ENCODE assay signal across 9 mouse cellular contexts in the genomic region with DNA sequence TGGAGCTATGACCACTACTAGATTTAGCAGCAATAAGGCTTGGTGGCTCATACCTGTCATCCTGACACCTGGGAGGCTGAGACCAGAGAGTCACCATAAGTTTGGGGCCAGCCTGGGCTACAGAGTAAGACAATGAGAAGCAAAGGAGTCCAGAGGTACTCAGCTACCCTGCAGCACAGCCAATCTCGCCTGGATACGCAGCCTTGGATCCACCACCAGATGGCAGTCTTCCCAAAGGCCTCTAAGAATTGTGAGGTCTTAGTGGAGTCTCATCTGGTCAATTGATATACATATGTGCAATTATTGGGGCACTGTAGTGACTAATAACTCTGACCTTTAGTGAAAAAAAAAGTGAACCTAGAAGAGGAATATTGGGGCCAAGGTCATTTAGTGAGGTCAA. TPM values are rescaled to one million over a fixed set of nuclear protein-coding genes. Genes with fewer than 3 reads are reported as not detected.
DNase-seq lines count a peak whose midpoint lies in the region; ATAC-seq lines count a peak whose summit lies in the region.
"Had no signal": no experiment of that assay in that cellular context is flagged by ENCODE, and none has a peak within 500 bp of the region (broad histone marks: within the 10 kb centered on the region; RNA-seq: fewer than 3 reads in every experiment).

No protein-coding gene starts in this region.

- intact Hi-C loops in gastrocnemius, postnatal 36 days (cut with DNase I), result loop anchor here (1.0 kb wide), 1 partner anchor 167 kb away; no protein-coding TSS in a partner anchor

- H3K36me3 ChIP-seq in kidney, embryonic 14.5 days (ENCODE audit: control insufficient read depth, insufficient read depth, low read length), result peaks cover 54% of the 10 kb centered on the region
- H3K36me3 ChIP-seq: liver, embryonic 15.5 days had no signal

- no peaks in the 10 kb centered on the region for H3K4me1 ChIP-seq in kidney, embryonic 14.5 days (ENCODE audit: control insufficient read depth, insufficient read depth, low read length)
- H3K4me1 ChIP-seq: liver, embryonic 15.5 days had no signal

- peak; percentile 61; the same call in 1 of the 2 replicates for ATAC-seq in kidney, embryonic 14.5 days (ENCODE audit: low FRiP score, low TSS enrichment)

- no peaks in the 10 kb centered on the region for H3K9me3 ChIP-seq in kidney, embryonic 14.5 days (ENCODE audit: control insufficient read depth, low read length)
- H3K9me3 ChIP-seq: liver, embryonic 15.5 days had no signal

- no peak overlapping the region for H3K4me3 ChIP-seq in kidney, embryonic 14.5 days (ENCODE audit: low read length)
- H3K4me3 ChIP-seq: liver, embryonic 15.5 days had no signal

- no peak overlapping the region for H3K27ac ChIP-seq in kidney, embryonic 14.5 days (ENCODE audit: low read depth, low read length)
- H3K27ac ChIP-seq: liver, embryonic 15.5 days had no signal

- peak; percentile 46 to 57 for DNase-seq in adrenal gland, adult 18-20 months (ENCODE audit: low spot score in 2 of 2)
- DNase-seq in adrenal gland, adult 8-10 months, result no peak
- peak; percentile 76 for DNase-seq in MN1 (ENCODE audit: low spot score)
- peak; percentile 80 to 85 for DNase-seq in cerebellum, postnatal 14 days
- DNase-seq in gastrocnemius, postnatal 36 days, result peak; percentile 37 to 46
- DNase-seq in lung, postnatal 25 days (ENCODE audit: low spot score), result peak; percentile 67
- DNase-seq in right cerebral cortex, postnatal 10 days (ENCODE audit: low spot score in 2 of 2), result peak; percentile 64 to 66

- no peaks in the 10 kb centered on the region for H3K27me3 ChIP-seq in kidney, embryonic 14.5 days (ENCODE audit: control insufficient read depth, insufficient read depth, low read length)
- H3K27me3 ChIP-seq: liver, embryonic 15.5 days had no signal

- H3K4me2 ChIP-seq in kidney, embryonic 14.5 days (replicated peaks; ENCODE audit: low read depth, low read length), result no peak overlapping the region
- H3K4me2 ChIP-seq: liver, embryonic 15.5 days had no signal

- WGBS in kidney, embryonic 14.5 days, result 24% methylated on average over 2 of the region's 2 CpGs

- no peak overlapping the region for H3K9ac ChIP-seq in kidney, embryonic 14.5 days (ENCODE audit: low read depth, low read length)
- H3K9ac ChIP-seq: liver, embryonic 15.5 days had no signal

RNA-seq across cellular contexts. Expression of gene Rab20, which starts 58.9 kb away (rescaled TPM):
- total RNA-seq in adrenal gland, adult 18-20 months (2021), result 1 to 10 TPM; 6.9 to 7.5 TPM
- 10 to 100 TPM in 2 of 4 experiments, 1 to 10 TPM in 2; 9.2 to 14.0 (median 10.8) TPM for total RNA-seq in adrenal gland, adult 8-10 months (2022)
- total RNA-seq in gastrocnemius, postnatal 36 days (2021), result 1 to 10 TPM; 1.2 to 1.9 TPM
- polyA plus RNA-seq in kidney, embryonic 14.5 days (2014; fragmentation: Nextera tagmentation; extraction: Ambion mirVana), result 19.5 TPM in 2 replicates
